Mouse (Mus musculus): ENCODE data around the gene Pycr1.
A peak's percentile ranks its signal among the peaks of the same experiment; 100 is the strongest.

The Pycr1 gene

DNA sequence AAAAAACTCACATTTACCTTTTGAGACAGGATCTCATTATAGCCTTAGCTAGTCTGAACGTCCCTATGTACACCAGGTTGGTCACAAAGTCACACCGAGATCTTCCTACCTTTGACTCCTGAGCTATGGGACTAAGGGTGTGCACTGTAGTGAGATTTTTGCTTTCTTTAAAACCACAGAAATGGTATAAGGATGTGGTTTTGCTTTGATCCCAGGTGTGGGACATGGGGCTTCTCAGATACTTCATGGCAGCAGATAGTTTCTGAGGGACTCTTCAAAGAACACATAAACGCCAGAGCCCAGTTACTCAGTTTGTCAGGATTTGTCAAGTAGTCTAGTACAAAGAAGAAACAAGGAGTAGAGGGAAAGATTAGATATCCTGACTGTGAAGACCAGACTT is 42.9 kb downstream of the Pycr1 start:
- no peak for DNase-seq

GRCm38 (mm10) chr11:120598990-120599549 is 44.5 kb downstream of the Pycr1 start:
- no peak for DNase-seq

DNA sequence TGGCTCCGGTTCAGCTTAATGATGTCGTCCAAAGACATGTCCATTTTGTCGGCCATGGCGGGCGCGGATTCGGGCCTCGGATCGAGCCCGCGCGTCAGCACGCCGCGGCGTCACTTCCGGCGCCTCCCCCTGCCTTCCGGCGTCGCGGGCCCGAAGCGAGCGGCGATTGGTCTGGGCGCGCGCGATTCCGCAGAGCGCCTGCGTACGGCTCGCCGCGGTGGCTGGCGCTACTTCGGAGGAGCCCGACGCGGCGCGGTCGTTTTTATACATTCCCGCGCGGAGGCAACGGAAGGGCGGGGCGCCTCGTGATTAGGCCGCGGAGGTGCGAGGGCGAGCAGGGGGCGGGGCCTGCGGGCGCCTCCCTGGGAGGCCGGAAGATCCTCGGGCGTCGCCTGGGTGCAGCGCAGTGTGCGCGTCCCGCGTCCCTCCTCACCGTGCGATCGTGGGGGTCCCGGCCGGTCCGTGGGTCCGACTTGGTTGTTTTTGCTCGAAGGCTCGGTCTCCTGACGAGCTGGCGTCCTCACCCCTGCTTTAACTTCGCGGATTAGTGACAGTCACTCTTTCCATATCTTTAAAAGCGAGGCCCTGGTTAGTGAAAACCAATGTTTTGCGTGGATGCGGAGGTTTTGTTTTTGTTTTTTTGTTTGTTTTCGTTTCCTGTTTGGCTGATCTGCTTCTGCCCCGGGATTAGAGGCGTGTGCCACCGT is 45.1 kb downstream of the Pycr1 start, which contains the start of the genes Alyref and Anapc11:
TSS of gene Alyref (minus strand) at position 83 of the 707 bp plus-strand sequence.
TSS of gene Anapc11 (plus strand) at position 139 of the 707 bp plus-strand sequence.
- DNase-seq = peak; percentile 89 to 91

DNA sequence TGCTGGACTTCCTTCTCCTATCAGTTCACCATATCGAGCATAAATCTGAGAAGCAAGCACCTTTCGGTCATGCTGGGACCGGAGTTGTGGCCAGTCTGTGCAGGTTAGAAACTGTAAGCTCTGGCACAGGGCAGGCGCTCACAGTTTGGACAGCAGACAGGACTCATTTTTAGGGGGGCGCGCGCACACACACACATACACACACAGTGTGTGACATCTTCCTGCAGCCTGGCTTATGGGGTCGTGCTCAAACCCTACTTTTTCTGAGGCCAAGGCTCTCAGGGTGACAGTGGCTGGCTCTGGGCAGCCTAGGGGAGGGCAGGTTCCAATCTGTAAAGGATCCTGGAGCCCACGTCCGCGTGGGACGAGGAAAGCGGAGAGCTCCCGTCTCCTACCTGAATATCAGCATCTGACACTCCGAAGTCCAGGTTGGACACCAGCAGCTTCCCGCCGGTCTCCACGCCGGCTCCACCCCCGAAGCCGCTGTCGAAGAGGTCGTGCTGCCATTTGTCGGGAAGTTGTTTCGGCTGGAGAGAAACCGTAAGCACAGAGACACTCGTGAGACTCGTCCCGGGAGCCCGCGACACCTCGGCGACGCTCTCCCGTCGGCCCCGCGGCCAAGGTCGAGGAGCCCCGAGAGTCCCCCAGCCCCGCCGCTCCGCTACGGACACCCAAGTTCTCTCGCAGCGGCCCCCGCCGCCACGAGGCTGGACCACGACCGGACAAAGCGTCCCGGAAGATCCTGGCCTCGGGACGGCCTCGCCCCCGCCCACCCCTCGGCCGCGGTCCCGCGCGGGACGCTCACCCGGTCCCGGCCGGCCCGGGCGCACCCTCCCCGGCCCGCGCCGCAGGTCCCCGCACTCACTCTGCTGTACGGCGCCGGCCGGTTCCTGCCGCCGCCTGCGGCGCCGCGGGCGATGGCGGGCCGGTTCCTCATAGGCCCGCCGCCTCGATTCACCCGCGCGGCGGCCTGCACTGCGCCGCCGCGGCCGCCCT is 46.0 kb downstream of the Pycr1 start:
- DNase-seq = no peak

DNA sequence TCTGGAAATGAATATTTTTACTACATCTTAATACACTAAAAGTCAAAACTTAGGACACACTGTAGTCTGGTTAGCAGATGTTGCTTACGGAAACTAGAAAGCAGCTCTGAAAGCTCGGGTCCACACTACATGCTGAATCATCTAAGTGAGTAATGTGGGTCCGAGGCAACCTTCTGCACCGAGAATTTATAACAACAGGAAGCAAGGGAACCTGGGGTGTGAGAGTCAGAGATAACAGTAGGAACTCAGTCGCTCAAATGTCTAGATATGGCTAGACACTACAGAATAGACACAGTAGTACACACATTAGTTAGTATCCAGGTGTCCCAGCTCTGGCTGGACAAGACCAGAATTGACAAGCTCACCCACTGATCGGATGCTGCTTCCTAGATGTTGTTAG is 55.0 kb downstream of the Pycr1 start:
- no peak for DNase-seq
